Mouse (Mus musculus): ENCODE data around the gene Vac14.

DNA sequence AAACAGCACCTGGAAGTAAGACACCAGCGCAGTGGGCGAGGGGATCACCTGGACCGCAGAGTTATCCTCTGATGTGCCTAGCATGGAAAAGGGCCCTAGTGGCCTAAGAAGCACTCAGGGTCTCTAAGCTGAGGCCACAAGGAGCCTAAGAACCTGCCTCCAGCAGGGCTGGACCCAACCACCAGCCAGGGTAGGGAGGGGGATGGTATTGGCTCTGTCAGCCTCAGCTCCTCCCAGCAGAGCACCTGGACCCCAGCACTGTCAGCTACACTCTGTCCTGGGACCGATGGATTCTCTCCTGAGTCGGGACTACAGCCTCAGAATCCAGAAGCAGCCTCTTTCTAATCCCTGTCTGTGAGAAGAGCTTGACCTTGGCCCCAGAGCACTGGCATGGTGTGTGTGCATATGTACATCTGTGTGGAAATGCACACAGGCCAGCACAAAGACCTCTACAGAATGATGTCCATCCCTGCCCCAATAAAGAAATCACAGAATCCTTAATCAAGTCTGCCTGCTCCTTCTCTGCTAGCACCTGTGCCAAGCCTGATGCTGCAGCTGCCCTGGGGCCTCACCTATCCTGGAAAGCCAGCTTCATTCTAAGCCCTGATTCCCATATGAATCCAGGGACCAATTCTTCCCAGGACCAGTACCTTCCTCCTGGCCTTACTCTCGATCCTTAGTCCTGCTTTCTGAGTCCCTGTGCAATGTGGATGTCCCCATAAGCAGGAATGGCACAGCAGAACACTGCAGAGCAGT is 101.7 kb downstream of the Vac14 start:
- TF ChIP-seq POLR2A (IDR thresholded peaks at IDR 0.05; ENCODE audit: low read depth, low read length) (no peak), CTCF (IDR thresholded peaks at IDR 0.05; ENCODE audit: extremely low read depth, insufficient read depth, insufficient read length, insufficient replicate concordance) (no peak)
